Mouse (Mus musculus): ENCODE results near the gene St8sia1.

St8sia1 gene

GRCm38 (mm10) chr6:142908911-142909770 is 55.1 kb downstream of the St8sia1 start:
- DNase-seq (ENCODE audit: extremely low spot score): no peak

- DNase-seq (ENCODE audit: extremely low spot score): no peak
Observed at GRCm38 (mm10) chr6:142908412-142908811, 55.8 kb downstream of the St8sia1 start.

- DNase-seq (ENCODE audit: extremely low spot score): no peak
Observed at GRCm38 (mm10) chr6:142895371-142895770, 68.9 kb downstream of the St8sia1 start.

- no peak for DNase-seq (ENCODE audit: extremely low spot score)
Observed at GRCm38 (mm10) chr6:142893716-142894115, 70.5 kb downstream of the St8sia1 start.

- DNase-seq (ENCODE audit: extremely low spot score): no peak
Observed at GRCm38 (mm10) chr6:142890321-142890720, 73.9 kb downstream of the St8sia1 start.

GRCm38 (mm10) chr6:142888970-142889740 is 75.1 kb downstream of the St8sia1 start:
- DNase-seq (ENCODE audit: extremely low spot score): no peak

- no peak for DNase-seq (ENCODE audit: extremely low spot score)
Observed at GRCm38 (mm10) chr6:142888346-142888745, 75.9 kb downstream of the St8sia1 start.

- DNase-seq (ENCODE audit: extremely low spot score): no peak
Observed at GRCm38 (mm10) chr6:142887375-142887774, 76.9 kb downstream of the St8sia1 start.

GRCm38 (mm10) chr6:142885364-142886154 is 78.7 kb downstream of the St8sia1 start:
- DNase-seq (ENCODE audit: extremely low spot score): no peak

GRCm38 (mm10) chr6:142884128-142884527 is 80.1 kb downstream of the St8sia1 start:
- DNase-seq (ENCODE audit: extremely low spot score): no peak

GRCm38 (mm10) chr6:142880849-142881470 is 83.3 kb downstream of the St8sia1 start:
- no peak for DNase-seq (ENCODE audit: extremely low spot score)

- DNase-seq (ENCODE audit: extremely low spot score): peak; percentile 38
Observed at GRCm38 (mm10) chr6:142878744-142879701, 85.2 kb downstream of the St8sia1 start.

GRCm38 (mm10) chr6:142877221-142877620 is 87.0 kb downstream of the St8sia1 start:
- DNase-seq (ENCODE audit: extremely low spot score): no peak

- DNase-seq (ENCODE audit: extremely low spot score): peak; percentile 80
Observed at GRCm38 (mm10) chr6:142876279-142876899, 87.9 kb downstream of the St8sia1 start.

GRCm38 (mm10) chr6:142873795-142874563 is 90.3 kb downstream of the St8sia1 start:
- DNase-seq (ENCODE audit: extremely low spot score): no peak

GRCm38 (mm10) chr6:142869715-142870422 is 94.4 kb downstream of the St8sia1 start:
- no peak for DNase-seq (ENCODE audit: extremely low spot score)

GRCm38 (mm10) chr6:142867471-142868055 is 96.7 kb downstream of the St8sia1 start:
- peak; percentile 49 for DNase-seq (ENCODE audit: extremely low spot score)

- DNase-seq (ENCODE audit: extremely low spot score): no peak
Observed at GRCm38 (mm10) chr6:142867023-142867422, 97.2 kb downstream of the St8sia1 start.
